ENCODE assay signal across 12 mouse cellular contexts in the genomic region with DNA sequence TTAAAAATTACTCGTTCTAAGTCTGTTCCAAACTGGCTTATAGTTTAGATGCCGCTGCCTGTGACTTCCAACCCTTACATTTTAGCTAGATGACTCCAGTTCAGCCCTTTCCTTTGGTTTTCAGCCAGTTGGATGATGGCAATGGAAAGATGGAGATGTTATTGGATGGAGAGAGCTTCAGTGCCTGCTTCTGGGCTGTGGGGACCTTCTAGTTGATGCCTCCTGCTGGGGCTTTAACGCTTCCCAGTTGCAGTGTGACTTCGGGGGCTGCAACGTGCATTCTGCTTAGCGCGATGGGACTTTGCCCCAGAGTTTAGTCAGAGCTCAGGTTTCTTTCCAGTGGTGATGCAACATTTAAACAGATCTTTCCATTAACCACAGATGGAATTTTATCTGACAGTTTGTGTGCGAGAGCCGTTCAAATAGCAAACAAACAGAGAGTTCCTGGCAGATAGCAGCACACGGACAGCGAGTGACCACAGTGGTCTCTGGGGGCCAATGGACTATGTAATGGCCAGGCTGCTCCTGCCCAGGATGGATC. TPM values are rescaled to one million over a fixed set of nuclear protein-coding genes. Genes with fewer than 3 reads are reported as not detected.
A peak's percentile ranks its signal among the peaks of the same experiment; 100 is the strongest.
DNase-seq lines count a peak whose midpoint lies in the region; ATAC-seq and TF ChIP-seq lines count a peak whose summit lies in the region.
"Had no signal": no experiment of that assay in that cellular context is flagged by ENCODE, and none has a peak within 500 bp of the region (broad histone marks: within the 10 kb centered on the region; RNA-seq: fewer than 3 reads in every experiment).

No protein-coding gene starts in this region.

- H3K9ac ChIP-seq in limb, embryonic 13.5 days: no peak overlapping the region
- H3K9ac ChIP-seq in embryonic facial prominence, embryonic 15.5 days: no peak overlapping the region
- no peak overlapping the region for H3K9ac ChIP-seq in intestine, embryonic 15.5 days
- H3K9ac ChIP-seq in liver, postnatal 0 days (replicated peaks): no peak overlapping the region; the same call in 1 of the 2 replicates

- 50% methylated on average over 11 of the region's 11 CpGs for WGBS in limb, embryonic 13.5 days
- WGBS in limb, embryonic 10.5 days: 74% methylated on average over 11 of the region's 11 CpGs
- 36% methylated on average over 11 of the region's 11 CpGs for WGBS in embryonic facial prominence, embryonic 15.5 days
- 36% methylated on average over 11 of the region's 11 CpGs for whole genome bisulfite sequencing in intestine, embryonic 15.5 days
- WGBS in liver, postnatal 0 days (ENCODE audit: insufficient replicate concordance): 48% methylated on average over 11 of the region's 11 CpGs

- TF ChIP-seq CTCF in liver, postnatal 0 days (IDR thresholded peaks at IDR 0.05; ENCODE audit: low read depth): no peak

- H3K27me3 ChIP-seq in limb, embryonic 13.5 days: no peaks in the 10 kb centered on the region
- H3K27me3 ChIP-seq in limb, embryonic 10.5 days (ENCODE audit: low read depth, poor library complexity, severe bottlenecking): no peaks in the 10 kb centered on the region
- H3K27me3 ChIP-seq in embryonic facial prominence, embryonic 15.5 days: no peaks in the 10 kb centered on the region
- no peaks in the 10 kb centered on the region for H3K27me3 ChIP-seq in intestine, embryonic 15.5 days (replicated peaks)
- no peaks in the 10 kb centered on the region for H3K27me3 ChIP-seq in liver, postnatal 0 days (ENCODE audit: insufficient read depth, low read length)

- 0 out of 2 replicates have a peak, but pooled peaks have one; percentile 21 for TF ChIP-seq EP300 in liver, postnatal 0 days (IDR thresholded peaks at IDR 0.05; ENCODE audit: low read depth)

- H3K4me2 ChIP-seq in limb, embryonic 13.5 days (replicated peaks): peak overlapping the region; percentile 16
- peak overlapping the region; percentile 21 for H3K4me2 ChIP-seq in embryonic facial prominence, embryonic 15.5 days (replicated peaks)
- no peak overlapping the region for H3K4me2 ChIP-seq in intestine, embryonic 15.5 days (replicated peaks)
- H3K4me2 ChIP-seq in liver, postnatal 0 days (ENCODE audit: low read depth, low read length): peak overlapping the region; percentile 8

- DNase-seq in limb, embryonic 10.5 days (ENCODE audit: low spot score): no peak
- peak; percentile 28 for DNase-seq in liver, postnatal 0 days
- DNase-seq in B cell, adult 2 months: no peak
- DNase-seq in frontal cortex, postnatal 36 days (ENCODE audit: low spot score in 2 of 2): no peak
- no peak for DNase-seq in right cerebral cortex, postnatal 14 days
- DNase-seq: cerebellum, postnatal 14 days; kidney, postnatal 25 days had no signal

- H3K27ac ChIP-seq in limb, embryonic 13.5 days: peak overlapping the region; percentile 44; the same call in 1 of the 2 replicates
- no peak overlapping the region for H3K27ac ChIP-seq in limb, embryonic 10.5 days
- H3K27ac ChIP-seq in embryonic facial prominence, embryonic 15.5 days (replicated peaks): peak overlapping the region; percentile 29
- no peak overlapping the region for H3K27ac ChIP-seq in intestine, embryonic 15.5 days
- peak overlapping the region; percentile 74 for H3K27ac ChIP-seq in liver, postnatal 0 days (ENCODE audit: low read depth)
- H3K27ac ChIP-seq: forebrain, embryonic 10.5 days had no signal

- peaks cover 42% of the 10 kb centered on the region for H3K4me1 ChIP-seq in limb, embryonic 13.5 days
- H3K4me1 ChIP-seq in limb, embryonic 10.5 days: peaks cover 11% of the 10 kb centered on the region; the same call in 1 of the 2 replicates
- H3K4me1 ChIP-seq in embryonic facial prominence, embryonic 15.5 days: peaks cover 13% of the 10 kb centered on the region
- peaks cover 5% of the 10 kb centered on the region; the same call in 1 of the 2 replicates for H3K4me1 ChIP-seq in intestine, embryonic 15.5 days (replicated peaks)
- H3K4me1 ChIP-seq in liver, postnatal 0 days (ENCODE audit: insufficient read depth): peaks cover 13% of the 10 kb centered on the region
- H3K4me1 ChIP-seq: megakaryocyte, embryonic 14.5 days had no signal

- ATAC-seq in limb, embryonic 13.5 days (ENCODE audit: low FRiP score, low read depth): no peak
- no peak for ATAC-seq in embryonic facial prominence, embryonic 15.5 days (ENCODE audit: insufficient number of reproducible peaks, low FRiP score, low TSS enrichment, low read depth)
- ATAC-seq in intestine, embryonic 15.5 days: peak; percentile 41; the same call in 1 of the 2 replicates
- ATAC-seq in liver, postnatal 0 days: peak; percentile 87

- H3K9me3 ChIP-seq in limb, embryonic 13.5 days: no peaks in the 10 kb centered on the region
- no peaks in the 10 kb centered on the region for H3K9me3 ChIP-seq in limb, embryonic 10.5 days (replicated peaks)
- H3K9me3 ChIP-seq in embryonic facial prominence, embryonic 15.5 days (replicated peaks): no peaks in the 10 kb centered on the region
- H3K9me3 ChIP-seq in intestine, embryonic 15.5 days: no peaks in the 10 kb centered on the region
- no peaks in the 10 kb centered on the region for H3K9me3 ChIP-seq in liver, postnatal 0 days (ENCODE audit: low read length)
- H3K9me3 ChIP-seq: forebrain, embryonic 10.5 days; megakaryocyte, embryonic 14.5 days had no signal

- H3K36me3 ChIP-seq in limb, embryonic 13.5 days: no peaks in the 10 kb centered on the region
- H3K36me3 ChIP-seq in limb, embryonic 10.5 days: no peaks in the 10 kb centered on the region
- no peaks in the 10 kb centered on the region for H3K36me3 ChIP-seq in embryonic facial prominence, embryonic 15.5 days
- H3K36me3 ChIP-seq in intestine, embryonic 15.5 days: no peaks in the 10 kb centered on the region
- H3K36me3 ChIP-seq in liver, postnatal 0 days (replicated peaks; ENCODE audit: insufficient read depth, low read length): no peaks in the 10 kb centered on the region
- H3K36me3 ChIP-seq: forebrain, embryonic 10.5 days had no signal

- no peak overlapping the region for H3K4me3 ChIP-seq in limb, embryonic 13.5 days
- H3K4me3 ChIP-seq in limb, embryonic 10.5 days: no peak overlapping the region
- H3K4me3 ChIP-seq in embryonic facial prominence, embryonic 15.5 days (replicated peaks): no peak overlapping the region
- H3K4me3 ChIP-seq in intestine, embryonic 15.5 days (replicated peaks): no peak overlapping the region
- no peak overlapping the region for H3K4me3 ChIP-seq in liver, postnatal 0 days (ENCODE audit: low read depth, low read length)
- H3K4me3 ChIP-seq: forebrain, embryonic 10.5 days; megakaryocyte, embryonic 14.5 days had no signal

RNA-seq across cellular contexts. Expression of a gene that starts 53.3 kb away (rescaled TPM):
- 7.4 and 8.0 TPM in 2 replicates for polyA plus RNA-seq in limb, embryonic 13.5 days (2015; fragmentation: Nextera tagmentation; extraction: Ambion mirVana)
- polyA plus RNA-seq in limb, embryonic 10.5 days (2016; fragmentation: Nextera tagmentation; extraction: Ambion mirVana): 1.1 and 1.8 TPM in 2 replicates
- polyA plus RNA-seq in embryonic facial prominence, embryonic 15.5 days (2015; fragmentation: Nextera tagmentation; extraction: Ambion mirVana): 8.5 and 10.1 TPM in 2 replicates
- 2.6 and 2.8 TPM in 2 replicates for polyA plus RNA-seq in intestine, embryonic 15.5 days (2015; fragmentation: Nextera tagmentation; extraction: Ambion mirVana)
- 3.6 and 4.7 TPM in 2 replicates for polyA plus RNA-seq in liver, postnatal 0 days (2015; fragmentation: Nextera tagmentation; extraction: Ambion mirVana)

Comparison
In these comparisons a context has a peak if more than half of its experiments do, and no peak if none do; other contexts are left out.
1. H3K27ac ChIP-seq: peak in limb, embryonic 13.5 days (single experiment), embryonic facial prominence, embryonic 15.5 days (single experiment) and liver, postnatal 0 days (single experiment); none in limb, embryonic 10.5 days (single experiment) and intestine, embryonic 15.5 days (single experiment).
2. ATAC-seq: peak in intestine, embryonic 15.5 days (single experiment) and liver, postnatal 0 days (single experiment); none in limb, embryonic 13.5 days (single experiment) and embryonic facial prominence, embryonic 15.5 days (single experiment).